Mouse (Mus musculus) left cerebral cortex, postnatal 14 days (tissue): ENCODE measurements around the gene Dcbld2. TPM values are rescaled to one million over a fixed set of nuclear protein-coding genes. Genes with fewer than 3 reads are reported as not detected.
"Not testable (repeated sequence)": the region's sequence is repeated elsewhere in the genome, so short reads cannot be mapped to it uniquely, and the experiment has no call there.

Experiments
- DNase-seq, 2 experiments: peaks; one replicate each; pipeline ENCODE4 v3.0.0; 2021 to 2022; ENCODE audit warnings: low spot score in 2 of 2, mixed read lengths in 1 of 2
- intact Hi-C: fragments of 180-260 bp; cut with DNase I; formaldehyde crosslinking; loops from one replicate; pipeline ENCODE4 v1.15.1; 2025
- total RNA-seq, 2 experiments: library from RNA; stranded (reverse); gene quantifications; 2 replicates each; pipeline ENCODE4 v1.2.3; 2021

Gene Dcbld2
- total RNA-seq, 2 experiments from 2014 or later = 28.1 to 33.1 TPM

DNA sequence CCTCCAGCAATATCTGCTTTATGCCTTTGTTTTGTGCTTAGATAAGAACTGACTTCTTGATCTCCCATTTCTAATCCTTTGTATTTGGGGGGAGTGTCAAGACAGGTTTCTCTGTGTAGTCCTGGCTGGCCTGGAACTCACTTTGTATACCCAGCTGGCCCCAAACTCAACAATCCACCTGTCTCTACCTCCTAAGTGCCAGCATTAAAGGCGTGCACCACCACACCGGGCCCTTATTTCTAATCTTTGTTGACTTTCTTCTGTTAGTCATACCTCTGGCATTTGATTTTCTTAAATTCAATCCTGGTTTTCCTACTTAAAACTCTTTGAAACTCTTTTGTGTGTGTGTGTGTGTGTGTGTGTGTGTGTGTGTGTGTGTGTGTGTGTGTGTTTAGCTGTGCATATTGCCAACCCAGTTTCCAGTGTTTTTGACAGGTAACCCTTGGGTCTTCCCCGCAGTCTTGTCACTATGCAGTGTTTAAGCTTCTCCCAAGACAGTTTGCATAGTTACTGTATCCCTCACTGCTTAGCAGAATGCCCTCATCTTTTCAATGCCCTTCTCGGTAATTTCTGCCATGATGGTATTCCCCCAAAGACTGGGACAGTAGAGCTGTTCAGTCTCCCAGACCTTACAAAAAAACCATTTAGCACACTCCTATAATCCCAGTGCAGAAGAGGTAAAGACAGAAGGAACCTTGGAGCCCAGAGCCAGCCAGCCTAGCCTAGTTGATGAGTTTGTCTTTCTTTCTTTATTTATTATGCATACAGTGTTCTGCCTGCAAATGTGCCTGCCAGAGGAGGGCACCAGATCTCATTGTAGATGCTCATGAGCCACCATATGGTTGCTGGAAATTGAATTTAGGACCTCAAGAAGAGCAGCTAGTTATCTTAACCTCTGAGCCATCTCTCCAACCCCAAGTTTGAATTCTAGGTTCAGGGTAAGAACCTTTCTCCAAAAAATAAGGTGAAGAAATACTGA, 38.3 kb downstream of the Dcbld2 start:
- intact Hi-C loops = loop anchor here (10.0 kb wide), 1 partner anchor 812 kb away; no protein-coding TSS in a partner anchor
- no peak for DNase-seq

DNA sequence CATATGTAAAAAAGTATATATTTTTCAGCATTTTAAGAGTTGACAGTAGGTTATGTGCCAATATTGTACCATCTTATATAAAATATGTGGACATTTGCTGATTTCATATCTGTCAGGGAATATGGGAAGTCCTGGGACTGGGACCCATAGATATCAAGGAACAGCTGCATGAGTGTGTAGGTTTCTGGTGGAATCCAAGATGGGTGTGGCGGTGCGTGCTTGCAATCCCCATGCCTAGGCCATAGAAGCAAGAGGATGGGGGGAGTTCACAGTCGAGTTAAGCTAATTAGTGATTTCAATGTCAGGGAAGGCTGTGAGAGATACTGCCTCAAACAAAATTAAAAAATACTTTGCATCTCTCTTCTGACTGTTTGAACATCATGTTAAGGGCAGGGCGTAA, 40.8 kb downstream of the Dcbld2 start:
- no peak for DNase-seq
- intact Hi-C loops = loop anchor here (10.0 kb wide), 1 partner anchor 814 kb away; no protein-coding TSS in a partner anchor

DNA sequence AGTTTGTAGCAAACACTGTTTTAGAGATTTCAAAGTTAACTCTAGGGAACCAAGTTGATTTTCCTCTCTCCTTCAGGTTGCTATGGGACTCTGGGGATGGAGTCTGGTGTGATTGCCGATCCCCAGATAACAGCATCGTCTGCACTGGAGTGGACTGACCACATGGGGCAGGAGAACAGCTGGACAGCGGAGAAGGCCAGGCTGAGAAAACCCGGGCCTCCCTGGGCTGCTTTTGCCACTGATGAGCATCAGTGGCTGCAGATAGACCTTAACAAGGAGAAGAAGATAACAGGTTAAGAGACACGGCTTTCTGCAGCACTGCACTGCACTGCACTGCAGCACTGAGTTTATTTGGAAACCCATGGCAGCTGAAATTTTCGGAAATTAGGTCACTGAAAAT, 42.4 kb downstream of the Dcbld2 start:
- intact Hi-C loops = loop anchor here (2.0 to 10.0 kb wide), 2 partner anchors 152 to 214 kb away; no protein-coding TSS in a partner anchor

DNA sequence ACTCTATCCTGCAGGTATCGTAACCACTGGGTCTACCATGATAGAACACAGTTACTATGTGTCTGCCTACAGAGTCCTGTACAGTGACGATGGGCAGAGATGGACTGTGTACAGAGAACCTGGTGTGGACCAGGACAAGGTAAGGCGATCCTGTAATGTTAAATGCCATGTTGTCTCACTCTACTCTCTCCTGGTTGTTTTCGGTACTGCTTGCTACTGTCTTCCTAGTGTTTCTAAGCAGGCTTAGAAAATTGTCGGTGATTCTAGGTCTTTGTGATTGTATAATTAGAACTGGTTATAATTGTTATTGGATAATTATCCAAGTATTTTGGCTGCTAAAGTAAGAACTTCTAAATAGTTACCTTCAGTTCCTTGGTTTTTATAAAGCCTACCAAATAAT, 43.4 kb downstream of the Dcbld2 start:
- intact Hi-C loops = loop anchor here (2.0 to 10.0 kb wide), 2 partner anchors 153 to 213 kb away; no protein-coding TSS in a partner anchor
- no peak for DNase-seq

More for the DNA sequence above, 42.4 kb downstream of the Dcbld2 start:
- DNase-seq = no peak

DNA sequence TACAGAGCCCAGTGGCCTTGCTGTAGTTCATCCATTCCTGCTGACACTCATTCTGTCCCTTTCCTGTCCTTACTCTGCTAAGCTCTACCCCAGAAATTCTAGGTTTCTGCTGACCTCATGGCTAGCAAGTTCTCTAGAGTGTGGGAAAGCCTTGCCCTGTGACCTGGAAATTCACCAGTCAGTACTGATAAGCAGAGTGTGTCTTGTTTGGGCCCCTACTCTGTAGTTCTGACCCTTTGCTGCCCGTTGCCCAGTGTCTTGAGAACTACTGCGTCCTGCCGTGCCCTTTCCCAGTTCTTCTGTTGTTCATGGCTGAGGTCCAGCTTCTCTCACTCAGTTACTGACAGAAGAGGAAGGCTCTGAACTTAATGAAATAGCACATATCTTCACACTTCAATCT, 44.9 kb downstream of the Dcbld2 start:
- intact Hi-C loops = loop anchor here (10.0 kb wide), 1 partner anchor 212 kb away; no protein-coding TSS in a partner anchor
- DNase-seq = no peak

DNA sequence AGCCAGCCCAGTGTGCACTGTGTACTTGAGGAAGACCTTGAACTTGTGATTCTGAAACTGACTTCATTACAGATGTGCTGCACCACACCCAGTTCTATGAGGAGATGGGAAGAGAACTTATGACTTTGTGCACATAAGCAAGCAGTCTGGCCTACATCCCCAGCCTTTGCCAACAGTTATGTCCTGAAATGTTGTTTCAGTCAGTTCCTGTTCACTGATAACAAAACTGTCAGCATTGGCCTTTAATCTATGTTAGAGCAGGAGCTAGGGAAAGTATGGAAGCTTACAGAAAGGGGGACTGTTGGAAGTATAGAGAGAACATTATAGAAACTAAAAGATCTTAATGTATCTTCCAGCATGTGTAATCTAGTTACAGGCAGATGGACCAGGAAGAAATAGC, 45.6 kb downstream of the Dcbld2 start:
- DNase-seq = no peak
- intact Hi-C loops = loop anchor here (2.0 to 10.0 kb wide), 2 partner anchors 169 to 211 kb away; no protein-coding TSS in a partner anchor

DNA sequence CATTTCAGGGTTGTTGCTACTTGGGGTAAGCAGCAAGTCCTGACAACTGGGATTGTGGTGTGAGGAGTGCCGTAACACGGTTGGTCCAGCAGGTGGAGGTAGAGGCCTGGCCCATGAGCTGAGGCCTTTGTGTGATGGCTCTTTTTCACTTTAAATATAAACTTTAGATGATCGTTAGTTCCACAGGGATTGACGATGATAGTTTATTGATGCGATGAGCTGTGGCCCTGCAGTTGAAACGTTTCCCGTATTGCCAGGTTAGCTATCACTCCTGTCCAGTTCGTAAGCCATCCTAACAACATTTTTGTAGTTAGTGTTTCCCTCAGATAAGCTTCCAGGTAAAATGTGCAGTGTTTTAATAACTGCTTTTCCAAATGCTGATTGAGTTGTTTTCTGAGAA, 46.4 kb downstream of the Dcbld2 start:
- DNase-seq = peak; percentile 54 to 64
- intact Hi-C loops = loop anchor here (2.0 to 10.0 kb wide), 2 partner anchors 168 to 210 kb away; no protein-coding TSS in a partner anchor

DNA sequence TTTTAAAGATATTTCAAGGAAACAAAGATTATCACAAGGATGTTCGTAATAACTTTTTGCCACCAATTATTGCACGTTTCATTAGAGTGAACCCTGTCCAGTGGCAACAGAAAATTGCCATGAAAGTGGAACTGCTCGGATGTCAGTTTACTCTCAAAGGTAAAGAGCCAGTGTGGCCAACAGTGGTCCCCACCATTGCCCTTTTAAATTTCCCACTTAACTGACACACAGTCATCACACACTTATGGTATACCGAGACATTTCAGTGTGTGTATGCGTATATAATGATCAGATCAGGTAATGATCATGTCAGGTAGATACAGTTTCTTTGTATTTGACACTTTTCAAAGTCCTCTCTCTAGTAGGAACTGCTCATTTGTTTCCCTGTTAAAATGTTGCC, 46.9 kb downstream of the Dcbld2 start:
- DNase-seq = no peak
- intact Hi-C loops = loop anchor here (2.0 to 10.0 kb wide), 2 partner anchors 168 to 210 kb away; no protein-coding TSS in a partner anchor

DNA sequence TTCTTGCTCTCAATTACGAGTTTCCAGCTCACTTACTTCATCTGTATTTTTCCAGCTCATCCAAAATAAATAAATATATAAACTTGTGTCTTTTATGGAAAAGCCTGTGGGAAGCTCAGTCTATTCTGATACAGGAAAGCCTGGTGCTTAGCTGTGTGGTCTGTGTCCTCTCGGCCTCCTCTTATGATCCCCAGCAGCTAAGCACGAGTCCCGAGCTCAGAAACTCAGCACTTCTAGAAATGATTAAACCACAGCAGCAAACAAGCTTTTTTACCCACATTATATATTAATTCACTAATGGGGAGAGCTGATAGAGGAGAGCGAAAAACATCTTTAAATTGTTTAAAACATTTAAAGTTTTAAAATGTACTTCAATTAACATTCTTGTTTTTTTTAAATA, 48.2 kb downstream of the Dcbld2 start:
- intact Hi-C loops = loop anchor here (10.0 kb wide), 1 partner anchor 208 kb away; no protein-coding TSS in a partner anchor
- no peak for DNase-seq

DNA sequence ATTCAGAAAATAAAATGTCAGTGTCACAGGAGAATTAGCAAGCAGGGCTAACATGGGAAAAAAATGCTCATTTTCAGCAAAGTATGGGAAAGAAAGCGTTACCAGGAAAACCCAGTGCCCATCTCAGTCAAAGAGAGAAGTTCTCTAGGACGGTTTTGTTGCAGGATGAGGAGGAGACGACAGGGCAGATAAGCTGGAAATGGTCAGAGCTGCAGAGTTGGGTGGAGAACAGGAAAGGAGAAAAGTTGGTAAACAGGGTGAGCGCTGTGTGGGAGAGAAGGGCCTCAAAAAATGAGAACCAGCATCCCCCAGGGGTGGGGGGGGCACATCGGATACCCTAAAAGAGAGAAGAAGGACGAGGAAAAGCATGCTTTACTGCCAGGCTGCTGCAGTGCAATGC, 48.7 kb downstream of the Dcbld2 start:
- intact Hi-C loops = loop anchor here (10.0 kb wide), 1 partner anchor 208 kb away; no protein-coding TSS in a partner anchor
- DNase-seq = no peak

DNA sequence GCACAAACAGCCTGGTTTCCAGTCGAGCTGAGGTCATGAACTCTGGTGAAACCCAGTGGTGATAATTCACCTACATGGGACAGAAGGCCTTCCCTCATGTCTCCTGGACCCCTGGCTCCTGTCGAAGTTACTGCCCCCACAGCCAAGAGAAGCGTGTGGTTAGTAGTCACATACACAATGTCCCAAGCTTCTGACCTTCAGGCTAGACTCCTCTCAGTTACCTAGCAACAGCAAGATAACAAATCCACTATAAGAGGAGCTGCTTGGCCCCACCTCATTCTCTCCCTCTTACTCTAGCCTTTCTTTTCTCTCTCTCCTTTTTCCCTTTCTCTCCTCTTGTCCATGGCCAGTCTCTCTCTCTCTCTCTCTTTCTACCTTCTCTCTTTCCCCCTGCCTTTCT, 51.7 kb downstream of the Dcbld2 start:
- not testable (repeated sequence) for DNase-seq
- intact Hi-C loops = loop anchor here (10.0 kb wide), 1 partner anchor 205 kb away; no protein-coding TSS in a partner anchor

DNA sequence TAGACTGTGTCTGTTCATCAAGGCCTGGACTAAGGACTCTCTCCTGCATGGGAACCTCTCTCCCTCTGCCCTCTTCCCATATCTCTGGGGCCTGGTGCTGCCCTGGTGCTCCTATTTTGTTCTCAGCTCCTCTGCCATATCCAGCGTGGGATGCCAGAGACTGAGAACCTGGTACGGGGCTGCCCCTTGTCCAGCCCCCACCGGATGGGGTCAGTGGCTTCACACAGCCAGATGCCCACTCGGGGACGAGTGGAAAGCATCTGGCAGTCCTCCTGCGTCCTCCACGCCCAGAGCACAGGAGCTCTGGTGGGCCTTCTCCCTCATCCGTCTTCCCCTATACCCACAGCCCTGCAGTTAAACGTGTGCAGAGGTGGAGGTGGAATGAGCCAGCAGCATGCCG, 52.1 kb downstream of the Dcbld2 start:
- DNase-seq = no peak
- intact Hi-C loops = no loop called here

DNA sequence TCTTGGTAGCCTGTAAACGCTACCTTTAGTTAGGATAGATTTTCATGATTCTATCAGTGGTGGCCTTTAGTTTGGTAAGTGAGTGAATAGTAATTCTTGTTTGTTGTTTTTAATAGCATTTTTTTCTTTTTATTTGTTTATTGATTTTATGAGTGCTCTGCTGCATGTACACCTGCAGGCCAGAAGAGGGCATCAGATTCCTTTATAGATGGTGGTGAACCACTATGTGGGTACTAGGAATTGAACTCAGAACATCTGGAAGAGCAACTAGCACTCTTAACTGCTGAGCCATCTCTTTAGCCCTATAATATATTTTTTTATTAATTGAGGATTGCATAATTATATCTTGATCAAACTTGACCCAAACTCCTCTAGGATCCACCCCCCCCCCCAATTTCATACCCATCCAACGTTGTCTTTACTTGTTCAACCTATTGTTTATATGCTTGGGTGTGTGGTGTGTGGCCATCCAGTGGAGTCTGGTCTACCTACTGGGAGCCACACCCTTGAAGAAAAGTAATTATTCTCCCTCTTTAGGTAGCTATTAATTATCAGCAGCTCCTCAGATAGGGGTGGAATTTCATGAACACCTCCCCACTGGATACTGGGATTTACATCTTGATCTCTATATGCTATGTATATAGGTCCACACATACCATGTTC, 53.7 kb downstream of the Dcbld2 start:
- intact Hi-C loops = no loop called here
- no peak for DNase-seq

DNA sequence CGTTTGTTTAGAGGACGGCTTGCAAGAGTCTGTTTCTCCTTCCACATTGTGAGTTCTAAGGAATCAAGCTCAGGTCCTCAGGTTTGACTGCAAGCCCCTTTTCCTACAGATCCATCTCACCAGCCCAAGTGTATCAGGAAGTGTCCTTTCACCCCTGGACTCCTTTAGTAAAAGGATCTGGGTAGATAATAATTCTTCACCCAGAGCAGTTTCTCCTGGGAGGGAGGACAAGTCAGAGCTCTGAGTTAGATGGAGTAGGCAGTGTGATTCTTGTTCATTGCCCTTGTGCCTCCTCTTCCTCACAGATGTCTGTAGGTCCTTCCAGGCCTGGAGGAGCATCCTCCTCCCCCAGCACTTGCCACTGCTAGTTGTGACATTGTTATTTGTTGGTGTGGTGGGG, 54.3 kb downstream of the Dcbld2 start:
- intact Hi-C loops = no loop called here
- DNase-seq = no peak

DNA sequence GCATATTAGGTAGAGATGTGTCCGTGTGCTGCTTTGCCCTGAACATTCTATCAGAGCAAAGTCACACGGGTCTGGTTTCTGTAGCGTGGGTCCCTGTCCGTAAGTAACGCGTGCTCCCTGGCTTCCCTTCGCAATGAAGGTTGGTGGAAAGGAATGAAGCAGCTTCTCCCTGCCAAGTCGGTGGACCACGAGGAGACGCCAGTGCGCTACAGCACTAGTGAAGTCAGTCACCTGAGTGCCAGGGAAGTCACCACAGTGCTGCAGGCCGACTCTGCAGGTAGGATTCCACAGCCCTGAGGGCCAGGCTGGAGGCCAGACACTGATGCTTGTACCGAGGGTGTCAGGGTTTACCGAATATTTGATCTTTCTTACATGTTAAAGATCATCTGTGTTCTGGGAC, 55.8 kb downstream of the Dcbld2 start:
- intact Hi-C loops = no loop called here
- no peak for DNase-seq

DNA sequence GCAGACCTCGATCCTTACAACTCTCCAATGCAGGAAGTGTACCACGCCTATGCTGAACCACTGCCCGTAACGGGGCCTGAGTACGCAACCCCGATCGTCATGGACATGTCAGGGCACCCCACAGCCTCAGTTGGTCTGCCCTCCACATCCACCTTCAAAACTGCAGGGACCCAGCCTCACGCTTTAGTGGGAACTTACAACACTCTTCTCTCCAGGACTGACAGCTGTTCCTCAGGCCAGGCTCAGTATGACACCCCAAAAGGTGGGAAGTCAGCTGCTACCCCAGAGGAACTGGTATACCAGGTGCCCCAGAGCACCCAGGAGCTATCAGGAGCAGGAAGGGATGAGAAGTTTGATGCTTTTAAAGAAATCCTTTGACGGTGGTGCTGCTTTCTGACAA, 57.2 kb downstream of the Dcbld2 start:
- intact Hi-C loops = loop anchor here (5.0 kb wide), 1 partner anchor 57 kb away; the partner anchor contains the start of gene St3gal6
- DNase-seq = no peak

DNA sequence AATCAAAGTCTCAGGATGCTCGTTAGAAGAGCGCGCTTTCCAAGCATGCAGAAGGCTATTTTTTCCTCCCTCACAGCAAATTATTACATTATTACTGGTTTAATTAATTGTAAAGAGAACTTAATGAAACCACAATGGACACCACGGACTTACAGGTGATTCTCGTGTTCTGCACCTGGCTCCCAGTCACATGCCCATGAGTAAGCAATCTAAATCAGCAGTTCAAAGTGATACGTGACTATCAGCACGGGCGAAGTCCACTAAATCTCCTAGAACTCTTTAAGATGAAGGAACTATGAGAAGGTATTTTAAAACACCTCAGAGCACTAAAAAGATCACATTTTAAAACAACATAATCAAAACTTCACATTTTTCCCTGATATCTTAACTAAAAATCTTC, 61.8 kb downstream of the Dcbld2 start:
- intact Hi-C loops = no loop called here

DNA sequence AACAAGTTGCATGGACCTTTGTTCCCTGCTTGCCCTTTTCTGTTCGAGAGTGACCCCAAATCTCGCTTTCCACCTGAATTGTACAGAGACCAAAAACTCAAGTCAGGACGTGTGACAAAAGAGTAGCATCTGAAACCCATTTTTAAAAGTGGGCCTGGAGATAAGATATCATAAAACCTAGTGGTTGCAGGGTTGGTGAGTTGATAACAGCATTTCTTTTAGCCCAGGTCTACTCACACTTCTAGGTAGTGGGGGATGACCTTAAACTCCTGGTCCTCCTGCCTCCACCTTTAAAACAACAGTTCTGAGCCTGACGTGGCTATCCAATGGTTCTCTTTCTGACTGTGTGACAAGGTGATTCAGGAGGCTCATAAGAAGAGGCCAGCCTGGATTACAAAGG, 62.6 kb downstream of the Dcbld2 start:
- DNase-seq = no peak
- intact Hi-C loops = no loop called here

More for the DNA sequence above, 61.8 kb downstream of the Dcbld2 start:
- DNase-seq = no peak

DNA sequence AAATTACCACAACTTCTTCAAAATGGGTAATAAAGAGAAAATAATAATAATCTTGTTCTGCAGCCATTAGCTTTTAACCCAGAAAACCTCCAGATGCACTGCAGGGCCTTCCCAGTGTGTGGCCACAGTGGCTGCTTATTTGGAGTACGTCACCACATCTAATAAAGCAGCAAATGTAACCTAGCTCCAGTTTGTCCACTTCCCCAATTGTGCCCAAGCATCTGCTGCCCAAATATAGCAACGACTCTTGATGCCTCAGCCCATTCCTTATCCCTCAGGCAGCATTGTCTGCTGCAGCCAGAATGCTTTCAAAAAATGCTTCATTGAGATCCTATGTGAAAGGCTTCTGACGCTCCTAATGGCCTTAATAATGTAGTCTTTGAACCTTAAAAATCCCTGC, 66.6 kb downstream of the Dcbld2 start:
- intact Hi-C loops = no loop called here
- DNase-seq = no peak
